Mouse (Mus musculus) adrenal gland, postnatal 14 days (tissue): ENCODE measurements around the gene Bloc1s6. TPM values are rescaled to one million over a fixed set of nuclear protein-coding genes. Genes with fewer than 3 reads are reported as not detected.

Source experiments
- DNase-seq: peaks from one replicate; pipeline ENCODE4 v3.0.0; 2021; ENCODE audit warnings: mixed read lengths
- long read RNA-seq, 2 experiments: library from polyadenylated mRNA; stranded (forward); transcript quantifications; one replicate each; pipeline ENCODE4 v2.0.0; 2021
- total RNA-seq: library from RNA; stranded (reverse); gene quantifications from 2 replicates; pipeline ENCODE4 v1.2.3, GENCODE M21; 2021

Gene Bloc1s6
- 21.7 and 24.8 TPM in 2 replicates for total RNA-seq
- long read RNA-seq, experiment 1, transcript Bloc1s6-206 (5 exons, 2,088 nt): minor isoform, 8 of 68 reads
- long read RNA-seq, experiment 1, transcript Bloc1s6-201 (5 exons, 3,484 nt): major isoform, 54 of 68 reads
- long read RNA-seq, experiment 1, partial matches to known transcripts: 3 of 68 reads
- long read RNA-seq, experiment 1, other reads (novel, unspliced or antisense): 3 of 68 reads
- long read RNA-seq, experiment 2, transcript Bloc1s6-201 (5 exons, 3,484 nt): major isoform, 19 of 32 reads
- long read RNA-seq, experiment 2, transcript Bloc1s6-206 (5 exons, 2,088 nt): minor isoform, 6 of 32 reads
- long read RNA-seq, experiment 2, partial matches to known transcripts: 6 of 32 reads
- long read RNA-seq, experiment 2, other reads (novel, unspliced or antisense): 1 of 32 reads

GRCm38 (mm10) chr2:122737894-122738830, at the start of gene Bloc1s6:
TSS of gene Bloc1s6 (plus strand) at chr2:122738503.
- peak; percentile 93 for DNase-seq

DNA sequence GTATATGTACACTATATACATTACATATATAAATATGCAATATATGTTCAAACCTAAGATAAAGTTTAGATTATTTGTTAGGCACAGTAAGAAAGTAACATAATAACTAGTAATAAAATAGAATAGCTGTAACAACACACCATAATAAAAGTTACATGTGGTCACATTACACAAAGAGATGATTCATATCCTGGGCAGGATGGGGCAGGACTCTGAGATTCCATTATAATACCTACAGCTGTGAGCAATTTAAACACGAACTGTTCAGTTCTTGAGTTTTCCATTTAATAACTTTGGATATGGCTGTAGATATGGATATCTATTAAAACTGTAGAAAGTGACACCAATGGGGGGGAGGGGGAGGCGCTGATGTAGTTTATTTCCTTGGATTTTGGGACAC, 40.8 kb upstream of the Bloc1s6 start:
- DNase-seq: no peak

DNA sequence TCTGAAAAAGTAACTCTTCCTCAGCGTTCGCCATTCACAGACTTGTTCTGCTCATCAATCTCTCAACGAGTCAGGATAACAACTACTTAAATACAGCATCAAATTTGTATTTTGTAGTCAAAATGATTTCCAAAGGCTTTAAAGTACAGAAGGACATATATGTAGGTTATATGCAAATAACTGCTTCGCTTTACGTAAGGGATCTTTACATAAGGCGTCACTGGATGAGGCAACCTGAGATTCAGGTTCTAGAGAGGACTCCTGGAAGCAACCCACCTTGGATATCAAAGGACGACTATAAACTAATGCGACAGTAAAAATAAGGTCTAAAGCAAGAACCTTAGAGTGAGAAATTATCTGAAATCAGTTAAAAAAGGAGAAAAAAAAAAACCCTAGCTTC, 37.3 kb upstream of the Bloc1s6 start:
- no peak for DNase-seq

DNA sequence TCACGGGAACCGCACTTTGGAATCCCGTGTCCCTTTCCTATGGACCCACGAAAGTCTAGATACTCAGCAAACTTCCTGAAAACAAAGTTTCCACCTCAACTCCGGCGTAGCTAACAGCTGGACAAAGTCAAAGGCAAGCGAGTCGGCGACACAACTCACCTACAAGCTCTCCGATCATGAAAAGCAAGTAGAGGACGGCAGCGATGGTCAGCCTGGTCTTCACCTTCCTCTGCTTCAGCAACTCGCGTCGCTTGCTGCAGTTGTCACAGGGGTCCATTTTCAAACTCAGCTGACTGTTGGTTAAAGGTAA, 36.5 kb upstream of the Bloc1s6 start:
- DNase-seq: no peak

DNA sequence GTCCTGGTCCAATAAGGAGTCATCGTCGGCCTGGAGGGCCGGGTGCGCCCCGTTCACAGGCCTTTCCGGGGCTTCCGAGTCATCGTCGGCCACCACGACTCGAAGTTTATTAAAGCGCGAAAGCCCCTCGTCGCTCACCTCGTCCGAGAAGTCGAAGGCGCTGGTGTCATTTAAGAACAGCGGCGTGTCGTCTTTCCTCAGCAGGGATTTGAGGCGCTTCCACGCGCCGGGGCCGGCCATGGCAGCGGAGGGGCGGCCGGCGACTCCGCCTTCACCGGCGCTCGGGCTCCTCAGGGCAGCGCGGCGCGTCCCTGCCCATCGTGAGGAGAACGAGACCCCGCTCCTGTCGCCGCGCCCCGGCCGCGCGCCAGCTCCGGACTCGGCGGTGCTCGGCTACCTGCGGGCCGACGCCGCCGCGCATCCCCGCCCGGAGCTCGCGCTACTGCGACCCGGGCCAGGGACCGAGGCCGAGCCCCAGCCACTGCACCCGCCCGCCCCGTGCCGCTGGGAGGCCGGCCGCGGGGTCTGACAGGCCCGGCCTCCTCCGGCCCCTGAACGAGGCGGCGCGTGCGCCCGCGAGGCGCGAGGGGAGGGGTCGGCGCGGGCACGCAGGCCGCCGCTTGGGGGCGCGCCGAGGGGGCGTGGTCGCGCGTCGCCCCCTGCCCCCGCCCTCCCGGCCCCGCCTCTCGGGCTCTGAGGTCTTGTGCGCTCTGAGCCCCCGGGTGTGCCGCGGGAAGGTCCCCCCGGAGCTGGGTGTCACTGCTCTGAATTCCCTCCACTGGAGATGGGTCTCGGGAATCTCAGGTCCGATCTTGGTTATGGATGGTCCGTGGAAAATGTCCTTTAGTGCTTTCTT, 35.9 kb upstream of the Bloc1s6 start, which contains the start of gene Slc30a4:
TSS of gene Slc30a4 (minus strand) at position 483 of the 856 bp plus-strand sequence.
- peak; percentile 89 for DNase-seq

DNA sequence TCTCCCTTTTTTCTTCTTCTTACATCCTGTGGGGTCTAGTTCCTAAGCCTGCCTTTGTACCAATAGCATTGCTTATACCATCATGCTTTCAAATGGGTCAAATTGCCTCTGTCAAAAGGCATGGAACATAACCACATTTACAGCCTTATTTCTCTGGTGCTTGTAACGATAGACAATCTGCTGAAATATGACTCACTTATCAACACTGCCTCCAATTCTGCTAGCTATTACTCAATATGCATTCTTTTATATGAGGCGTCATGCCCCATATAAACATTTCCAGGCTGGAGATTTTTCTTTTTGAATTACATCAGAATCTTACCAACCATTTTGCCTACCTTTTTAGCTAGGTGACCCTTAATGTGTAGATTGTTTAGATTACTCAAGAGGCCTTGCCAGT, 33.7 kb upstream of the Bloc1s6 start:
- DNase-seq: no peak

GRCm38 (mm10) chr2:122708080-122708479, 30.2 kb upstream of the Bloc1s6 start:
- no peak for DNase-seq

DNA sequence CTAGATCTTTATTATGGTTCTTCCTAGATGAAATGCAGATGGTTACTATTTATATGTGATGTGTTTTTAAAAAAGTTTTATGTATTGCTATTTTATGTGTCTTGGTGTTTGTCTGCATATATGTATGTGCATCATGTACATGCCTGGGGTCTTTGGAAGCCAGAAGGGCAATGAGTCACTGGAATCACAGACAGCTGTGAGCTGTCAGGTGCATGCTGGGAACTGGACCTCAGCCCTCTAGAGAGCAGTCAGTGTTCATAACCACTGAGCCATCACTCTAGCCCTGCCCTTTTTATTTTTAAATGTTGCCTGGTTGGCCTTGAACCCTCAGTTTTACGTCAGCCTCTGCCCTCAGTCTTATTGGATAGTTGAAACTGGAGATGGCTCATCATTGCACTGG, 29.1 kb upstream of the Bloc1s6 start:
- DNase-seq: peak; percentile 49

DNA sequence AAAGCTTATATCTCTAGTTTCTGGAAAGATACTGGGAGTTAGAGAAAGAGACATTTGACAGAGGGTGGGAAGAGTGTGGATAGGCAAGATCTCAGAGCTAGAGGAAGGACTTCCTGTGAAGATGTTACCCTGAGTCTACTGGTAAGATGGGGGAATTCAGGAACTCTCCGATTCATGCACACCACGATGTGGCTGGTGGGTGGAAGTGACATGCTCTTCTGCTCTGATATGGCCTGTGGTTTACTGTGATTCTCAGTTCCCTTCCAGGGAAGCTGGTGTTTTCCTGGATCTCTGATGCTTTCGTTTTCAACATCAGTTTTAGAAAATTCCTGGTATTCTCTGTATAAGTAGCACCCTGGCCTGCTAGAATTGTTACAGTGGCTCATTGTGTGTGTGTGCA, 26.4 kb upstream of the Bloc1s6 start:
- DNase-seq: no peak

DNA sequence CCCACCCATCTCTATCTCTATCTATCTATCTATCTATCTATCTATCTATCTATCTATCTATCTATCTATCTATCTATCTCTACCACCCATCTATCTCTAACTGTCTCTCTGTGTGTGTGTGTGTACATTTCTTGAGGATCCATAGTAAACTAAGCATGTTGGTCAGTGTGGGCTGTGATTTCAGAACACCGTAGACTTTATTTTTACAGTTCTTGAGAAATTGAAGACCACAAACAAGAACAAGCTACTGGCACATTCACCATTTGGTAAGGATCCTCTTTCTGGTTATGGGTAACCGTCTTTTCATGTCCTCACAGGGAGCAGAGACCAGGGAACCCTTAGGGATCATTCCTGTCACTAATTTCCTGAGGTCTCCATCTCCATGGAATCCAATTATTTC, 25.5 kb upstream of the Bloc1s6 start:
- no peak for DNase-seq

- DNase-seq: no peak
Observed at GRCm38 (mm10) chr2:122715148-122715692, 23.1 kb upstream of the Bloc1s6 start.

DNA sequence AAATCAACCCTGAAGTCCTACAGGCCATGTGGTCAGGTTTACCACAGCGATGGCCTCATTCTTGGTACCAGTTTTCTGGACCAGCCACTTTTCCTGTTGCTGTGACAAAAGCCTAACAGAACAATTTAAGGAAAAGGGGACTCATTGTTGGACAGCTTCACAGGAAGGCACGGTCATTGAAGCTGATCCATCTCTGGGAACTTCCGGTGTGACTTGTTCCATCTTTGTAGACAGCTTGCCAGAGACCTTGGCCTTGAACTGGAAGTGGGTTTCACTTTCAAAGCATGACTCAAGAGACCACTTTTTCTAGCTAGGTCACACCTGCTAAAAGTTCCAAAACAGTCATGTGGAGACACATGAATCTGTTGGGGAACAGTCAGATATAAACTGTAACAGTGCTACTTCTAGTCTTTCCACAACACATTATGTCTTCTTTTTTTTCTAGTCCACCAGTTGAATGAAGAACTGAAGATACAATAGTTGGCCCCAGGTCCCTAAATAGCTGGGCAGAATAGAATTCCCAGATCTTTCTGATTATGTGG, 21.9 kb upstream of the Bloc1s6 start:
- no peak for DNase-seq

- DNase-seq: no peak
Observed at GRCm38 (mm10) chr2:122719232-122719631, 19.1 kb upstream of the Bloc1s6 start.

DNA sequence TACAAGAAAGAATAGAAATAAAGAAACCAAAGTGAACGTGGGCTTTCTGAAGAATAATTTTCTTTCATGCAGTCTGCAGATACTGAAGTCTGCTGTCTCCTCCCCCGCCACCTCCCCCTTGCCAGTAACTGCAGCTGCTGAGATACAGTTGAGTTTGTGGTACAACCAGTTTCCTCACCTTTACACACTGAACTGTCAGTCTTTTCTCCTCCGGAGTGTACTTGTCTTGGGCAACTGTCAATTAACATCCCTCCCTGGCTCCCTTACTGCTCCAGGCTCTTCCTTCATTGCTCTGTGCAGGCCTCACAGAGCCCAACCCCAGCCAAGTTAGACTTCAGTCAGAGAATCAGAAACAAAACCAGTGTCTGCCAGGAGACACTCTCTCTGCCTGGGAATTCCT, 17.7 kb upstream of the Bloc1s6 start:
- no peak for DNase-seq

GRCm38 (mm10) chr2:122725604-122726003, 12.7 kb upstream of the Bloc1s6 start:
- DNase-seq: peak; percentile 76

DNA sequence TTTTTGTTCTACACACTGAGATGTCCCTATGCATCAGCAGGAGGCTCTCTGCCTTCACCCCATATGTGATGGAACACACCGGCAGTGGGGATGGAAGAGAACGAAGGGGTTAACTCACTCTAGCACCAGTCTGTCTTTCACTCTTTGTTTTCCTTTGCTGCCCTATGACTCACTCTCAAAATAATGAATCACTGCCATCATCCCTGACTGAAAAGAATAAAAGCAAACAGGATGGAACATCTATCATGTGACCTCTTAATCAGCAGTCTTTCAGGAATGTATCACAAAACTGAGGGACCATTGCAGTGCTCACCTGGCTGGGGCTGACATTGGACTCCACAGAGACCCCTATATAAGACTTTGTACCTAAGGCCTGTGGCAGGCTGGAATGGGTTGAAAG, 6.8 kb upstream of the Bloc1s6 start:
- DNase-seq: no peak

DNA sequence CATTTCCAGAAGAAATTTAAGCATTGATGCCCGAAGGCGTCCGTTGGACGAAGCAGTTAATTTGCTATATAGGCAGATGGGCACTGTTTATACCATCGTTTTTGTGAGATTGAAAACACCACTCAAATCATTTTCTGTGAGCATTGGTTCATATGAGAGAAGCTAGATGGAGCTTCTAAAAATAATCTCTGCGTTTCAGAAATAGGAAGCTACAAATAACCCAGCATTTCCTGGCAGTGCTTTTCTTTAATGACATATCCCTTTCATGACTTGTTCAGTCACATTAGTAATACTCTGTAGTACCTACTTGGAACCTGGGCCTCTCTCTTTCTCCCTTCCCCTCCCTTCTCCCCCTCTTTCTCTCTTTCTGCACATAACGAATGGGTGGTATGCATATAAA, 720 bp downstream of the Bloc1s6 start:
- DNase-seq: no peak

GRCm38 (mm10) chr2:122746461-122746860, 8.2 kb downstream of the Bloc1s6 start:
- DNase-seq: no peak

GRCm38 (mm10) chr2:122753739-122754343, 15.5 kb downstream of the Bloc1s6 start:
- peak; percentile 71 for DNase-seq

DNA sequence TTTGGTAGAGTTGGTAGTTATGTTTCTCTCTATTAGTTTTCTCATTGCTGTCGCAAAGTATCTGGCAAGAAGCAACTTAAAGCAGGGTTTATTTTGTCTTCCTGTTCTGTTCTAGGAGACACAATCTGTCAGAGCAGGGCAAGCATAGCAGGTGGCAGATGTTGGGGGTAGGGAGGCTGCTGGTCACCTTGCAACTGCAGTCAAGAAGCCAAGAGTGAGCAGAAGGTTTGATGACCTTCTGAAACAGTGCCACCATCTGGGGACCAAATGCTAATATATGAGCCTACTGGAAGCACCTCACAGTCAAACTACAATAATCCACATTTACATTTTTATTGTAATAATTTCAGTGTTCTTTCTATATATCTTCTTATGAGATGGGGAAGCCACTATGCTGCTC, 21.5 kb downstream of the Bloc1s6 start:
- no peak for DNase-seq

DNA sequence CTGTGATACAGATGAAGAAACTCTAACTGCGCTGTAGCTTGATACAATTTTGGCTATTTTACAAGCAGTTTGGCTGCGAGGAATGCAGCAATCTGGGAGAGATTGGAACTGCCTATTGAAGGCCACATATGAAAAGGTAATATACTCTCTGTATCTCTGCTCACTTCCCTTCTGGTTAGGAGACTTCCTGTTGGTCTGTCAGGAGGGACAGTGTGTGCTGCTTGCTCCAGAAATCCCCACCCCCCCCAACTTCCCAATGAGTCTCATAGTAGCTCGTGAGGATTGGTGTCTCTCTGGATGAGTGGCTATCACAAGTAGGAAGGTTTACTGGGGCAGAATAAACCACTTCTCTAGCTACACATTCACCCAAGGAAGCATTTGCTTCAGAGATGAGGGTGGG, 24.7 kb downstream of the Bloc1s6 start:
- DNase-seq: no peak
